Mouse (Mus musculus): ENCODE results near the gene Ptpa.
"Not testable (repeated sequence)": the region's sequence is repeated elsewhere in the genome, so short reads cannot be mapped to it uniquely, and the experiment has no call there.

Gene Ptpa

GRCm38 (mm10) chr2:30402351-30402826, 13.4 kb upstream of the Ptpa start:
- in situ Hi-C loops (cut with MboI, MseI): no loop called here

DNA sequence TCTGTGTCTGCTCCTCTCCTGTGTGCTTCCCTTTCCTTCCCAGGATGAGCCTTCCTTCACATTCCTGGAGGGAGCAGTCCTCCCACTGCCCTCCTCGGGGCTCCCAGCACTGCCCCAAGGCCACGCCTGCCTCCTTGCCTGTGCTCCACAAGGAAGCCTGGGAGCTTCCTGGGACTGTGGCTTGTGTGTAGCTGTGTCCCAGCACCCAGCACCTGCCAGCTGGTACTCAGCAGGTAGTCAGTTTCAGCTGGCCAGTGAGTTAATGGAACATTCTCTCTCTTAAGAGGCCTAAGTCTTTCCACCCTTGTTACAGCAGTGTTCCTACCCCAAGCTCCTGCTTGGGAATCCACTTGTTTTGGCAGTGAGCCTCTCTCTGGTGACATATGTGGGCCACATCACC, 13.0 kb upstream of the Ptpa start:
- in situ Hi-C loops (cut with MboI, MseI): no loop called here

DNA sequence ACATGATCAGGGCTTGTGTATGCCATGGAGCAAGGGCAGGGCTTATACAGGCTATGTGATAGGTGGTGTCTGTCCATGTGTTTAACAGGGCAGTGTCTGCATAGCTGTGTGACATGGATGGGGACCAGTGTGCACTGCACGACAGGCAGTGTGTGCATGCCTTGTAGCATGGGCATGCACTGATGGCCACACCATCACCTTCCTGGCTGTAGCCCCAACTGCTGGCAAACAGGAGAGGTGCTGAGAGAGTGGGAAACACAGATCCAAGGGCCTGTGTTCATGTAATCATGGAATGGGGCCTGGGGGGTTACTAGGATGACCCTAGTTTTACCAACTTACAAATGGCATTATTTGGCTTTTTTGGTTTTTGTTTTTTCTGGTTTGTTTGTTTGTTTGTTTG, 12.0 kb upstream of the Ptpa start:
- in situ Hi-C loops (cut with MboI, MseI): no loop called here

GRCm38 (mm10) chr2:30407221-30407620, 8.6 kb upstream of the Ptpa start:
- in situ Hi-C loops (cut with MboI, MseI): loop anchor here (5.0 kb wide), 1 partner anchor 40 kb away; no protein-coding TSS in a partner anchor

- in situ Hi-C loops (cut with MboI, MseI): loop anchor here (5.0 kb wide), 1 partner anchor 40 kb away; no protein-coding TSS in a partner anchor
Observed at GRCm38 (mm10) chr2:30407778-30408177, 8.1 kb upstream of the Ptpa start.

DNA sequence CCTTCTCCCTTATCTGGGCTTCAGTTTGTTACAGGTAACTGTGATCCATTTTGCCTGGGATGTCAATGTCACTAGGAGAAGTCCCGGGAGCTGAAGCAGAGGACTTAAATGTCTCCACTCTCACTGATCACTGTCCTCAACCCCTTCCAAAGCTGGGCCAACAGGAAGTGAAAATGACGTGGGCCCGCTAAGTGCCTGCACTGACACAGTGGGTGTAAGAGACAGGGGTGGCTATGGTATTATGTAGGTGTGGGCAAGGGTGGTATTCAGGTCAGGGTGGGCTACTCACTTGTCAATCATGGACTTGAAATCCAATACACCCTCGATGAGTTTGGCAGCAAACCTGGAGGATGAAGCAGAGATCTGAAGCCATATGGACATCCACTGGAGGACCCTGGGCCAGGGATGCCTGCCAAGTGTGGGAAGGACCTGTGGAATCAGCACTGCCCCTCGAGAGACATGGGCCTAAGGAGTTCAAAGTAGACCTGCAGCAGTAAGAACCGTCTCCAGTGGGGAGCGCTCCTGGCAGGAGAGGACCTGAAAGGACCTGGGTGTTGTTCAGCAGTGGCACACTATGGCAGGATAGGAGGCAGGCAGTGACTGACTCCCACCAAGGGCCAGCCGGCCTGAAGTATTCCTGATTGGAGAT, 7.3 kb upstream of the Ptpa start:
- in situ Hi-C loops (cut with MboI, MseI): loop anchor here (5.0 kb wide), 1 partner anchor 41 kb away; no protein-coding TSS in a partner anchor

DNA sequence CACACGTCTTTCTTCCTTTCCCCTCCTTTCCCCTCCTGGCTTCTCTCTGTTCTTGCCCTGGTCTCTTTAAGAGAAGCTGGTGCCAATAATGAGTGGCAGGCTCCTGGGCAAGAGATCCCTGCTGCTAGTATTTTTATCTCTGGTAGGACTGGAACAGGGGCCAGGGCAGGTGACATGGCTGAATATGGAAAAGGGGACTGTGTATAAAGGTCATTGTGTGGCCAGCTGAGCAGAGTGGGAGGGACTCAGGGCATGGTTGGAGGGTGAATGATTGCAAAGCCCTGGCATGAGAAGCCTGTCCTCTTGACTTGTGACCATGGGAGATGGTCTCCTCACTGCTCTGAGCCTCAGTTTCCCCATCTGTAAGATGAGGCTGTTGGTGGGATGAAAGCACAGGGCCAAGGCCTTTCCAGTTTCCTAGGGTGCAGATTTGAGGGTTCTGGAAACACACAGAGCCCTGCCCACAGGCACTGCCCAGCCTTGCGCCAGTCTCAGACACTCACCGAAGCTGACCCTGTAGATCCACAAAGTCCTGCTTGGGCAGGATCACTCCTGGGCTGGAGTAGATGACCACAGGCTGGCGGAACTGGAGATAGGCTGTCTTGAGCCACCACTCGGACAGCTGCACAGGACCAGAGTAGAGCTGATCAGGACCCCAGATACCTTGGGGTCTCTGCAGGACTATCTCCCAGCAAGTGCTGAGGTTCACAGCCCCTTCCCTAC, 6.2 kb upstream of the Ptpa start:
- in situ Hi-C loops (cut with MboI, MseI): loop anchor here (5.0 kb wide), 1 partner anchor 42 kb away; no protein-coding TSS in a partner anchor

DNA sequence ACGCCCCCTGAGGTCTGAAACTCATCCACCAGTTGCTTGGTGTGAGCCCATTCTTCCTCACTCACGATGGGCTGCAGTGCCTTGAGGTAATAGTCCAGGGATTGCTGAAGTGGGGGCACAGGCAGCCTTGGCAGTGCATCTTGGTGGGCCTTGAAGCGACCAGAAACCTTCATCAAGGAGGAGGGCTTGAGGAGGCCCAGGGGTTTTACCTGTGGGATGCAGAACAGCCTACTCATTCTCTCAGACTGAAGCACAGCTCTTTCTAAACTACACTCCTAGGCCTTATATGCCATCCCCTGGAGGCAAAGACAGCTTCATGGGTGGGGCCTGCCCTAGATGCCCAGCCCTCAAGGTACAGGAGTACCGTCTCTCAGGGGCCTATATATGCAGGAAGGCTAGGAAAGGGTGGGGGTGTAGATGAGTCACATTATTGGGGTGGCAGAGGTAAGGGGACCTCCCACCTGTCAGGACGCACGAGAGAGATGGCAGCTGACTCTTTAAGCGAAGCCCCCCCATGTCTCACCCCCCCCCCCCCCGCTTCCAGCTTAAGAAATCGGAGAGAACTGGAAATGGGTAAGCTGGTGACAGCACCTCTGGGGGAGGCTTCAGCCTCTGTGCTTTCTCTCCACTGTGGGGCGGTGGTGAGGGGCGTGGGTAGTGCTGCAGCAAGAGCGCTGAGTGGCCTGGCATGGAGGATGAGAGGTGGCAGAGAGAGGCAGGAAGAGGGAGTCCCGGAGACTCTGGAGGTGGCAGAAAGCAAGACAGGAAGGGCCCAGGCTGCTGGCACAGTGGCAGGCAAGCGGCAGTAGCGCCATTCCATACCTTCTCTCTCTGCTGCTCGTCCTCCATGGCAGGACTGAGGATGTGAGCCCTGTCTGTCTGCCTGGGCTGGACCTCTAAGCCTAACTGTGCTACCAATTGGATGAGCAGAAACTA, 2.5 kb upstream of the Ptpa start:
- in situ Hi-C loops (cut with MboI, MseI): no loop called here

- in situ Hi-C loops (cut with MboI, MseI): no loop called here
Observed at GRCm38 (mm10) chr2:30414101-30414500, 1.7 kb upstream of the Ptpa start.

DNA sequence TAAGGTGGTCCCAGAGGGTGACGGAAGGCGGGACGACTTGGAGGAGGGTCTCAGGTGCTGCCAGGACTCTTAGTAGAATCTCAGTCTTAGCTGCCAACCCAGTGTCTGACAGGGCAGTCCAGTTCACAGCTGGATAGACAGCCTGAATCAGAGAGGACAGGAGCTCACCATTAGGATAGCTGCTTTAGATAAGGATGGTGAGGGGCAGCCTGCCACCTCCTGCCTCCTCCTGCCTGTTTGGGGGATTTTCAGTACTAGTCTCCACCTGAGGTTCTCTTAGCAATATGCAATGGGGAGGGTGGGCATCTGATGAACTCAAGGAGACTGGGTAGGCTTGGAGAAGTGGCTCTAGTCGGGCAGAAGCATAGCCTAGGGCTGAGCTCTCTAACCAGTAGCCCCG, 1.2 kb upstream of the Ptpa start:
- in situ Hi-C loops (cut with MboI, MseI): no loop called here

GRCm38 (mm10) chr2:30415157-30415935, 493 bp upstream of the Ptpa start, which contains the start of gene Crat:
Gene Crat, minus strand, starts transcription at chr2:30415813.
- in situ Hi-C loops (cut with MboI, MseI): no loop called here

GRCm38 (mm10) chr2:30416649-30416965, 768 bp downstream of the Ptpa start:
- in situ Hi-C loops (cut with MboI, MseI): no loop called here

- in situ Hi-C loops (cut with MboI, MseI): not testable (repeated sequence)
Observed at GRCm38 (mm10) chr2:30417154-30417553, 1.3 kb downstream of the Ptpa start.

DNA sequence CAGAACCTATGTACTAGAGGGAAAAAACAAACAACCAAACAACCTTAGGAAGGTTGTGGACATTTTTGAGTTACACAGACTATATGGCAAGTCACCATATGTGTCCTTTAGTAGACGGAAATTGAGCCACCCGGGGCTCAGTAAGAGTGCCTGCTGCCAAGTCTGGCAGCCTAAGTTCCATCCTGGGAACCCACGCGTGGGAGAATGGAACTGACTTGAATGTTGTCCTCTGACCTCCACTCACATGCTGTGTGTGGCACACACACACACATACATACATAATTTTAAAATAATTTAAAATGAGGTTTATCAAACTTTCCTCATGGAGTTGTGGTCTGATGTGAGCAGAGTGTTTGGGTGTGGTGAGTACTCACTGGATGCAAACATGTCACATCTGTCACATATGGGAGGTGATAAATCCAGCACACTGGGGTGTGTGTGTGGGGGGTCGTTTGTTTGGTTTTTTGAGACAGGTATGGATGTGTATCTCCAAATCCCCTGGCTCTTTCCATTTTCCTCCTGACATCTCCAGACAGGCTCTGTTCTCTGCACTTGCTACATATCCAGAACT, 1.8 kb downstream of the Ptpa start:
- in situ Hi-C loops (cut with MboI, MseI): no loop called here

DNA sequence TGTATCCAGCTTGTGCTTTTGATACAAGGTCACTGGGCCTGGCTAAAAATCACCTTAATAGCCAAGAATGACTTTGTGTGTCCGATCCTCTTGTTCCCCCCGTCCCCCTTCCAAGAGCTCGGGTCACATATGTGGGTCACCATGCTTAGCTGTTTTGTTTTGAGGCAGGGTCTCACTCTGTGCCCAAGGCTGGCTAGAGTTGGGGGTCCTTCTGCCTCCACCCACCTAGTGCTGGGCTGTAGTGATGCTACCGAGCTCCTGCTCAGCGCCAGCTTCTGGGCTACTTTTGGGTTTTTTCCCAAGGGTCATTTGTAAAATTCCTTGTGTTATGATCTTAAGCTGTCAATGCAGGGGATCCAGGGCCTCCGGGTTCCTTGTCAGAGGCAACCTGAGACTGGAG, 2.4 kb downstream of the Ptpa start:
- in situ Hi-C loops (cut with MboI, MseI): no loop called here

DNA sequence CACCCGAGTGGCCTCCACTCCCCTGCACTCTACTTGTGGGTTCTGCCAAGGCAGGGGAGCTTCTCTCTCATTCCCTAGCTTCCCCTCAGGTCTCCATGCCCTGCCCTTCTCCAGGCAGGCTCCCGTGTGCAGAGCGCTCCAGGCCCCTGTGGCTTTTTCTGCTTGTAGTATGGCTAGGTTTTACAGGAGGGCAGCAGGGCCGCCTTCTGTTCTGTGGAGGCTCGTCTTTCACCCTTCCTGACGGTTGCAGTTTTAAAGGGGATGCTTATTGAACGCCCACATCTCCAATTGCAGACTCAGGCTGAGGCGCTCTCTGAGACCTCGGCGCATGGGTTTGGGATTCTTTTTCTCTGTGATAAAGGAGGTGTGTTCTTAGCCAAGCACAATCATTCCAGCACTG, 3.3 kb downstream of the Ptpa start:
- in situ Hi-C loops (cut with MboI, MseI): no loop called here

- in situ Hi-C loops (cut with MboI, MseI): loop anchor here (10.0 kb wide), 1 partner anchor 833 kb away; no protein-coding TSS in a partner anchor
Observed at GRCm38 (mm10) chr2:30421432-30421831, 5.6 kb downstream of the Ptpa start.

- in situ Hi-C loops (cut with MboI, MseI): loop anchor here (10.0 kb wide), 1 partner anchor 826 kb away; no protein-coding TSS in a partner anchor
Observed at GRCm38 (mm10) chr2:30429156-30429555, 13.3 kb downstream of the Ptpa start.

DNA sequence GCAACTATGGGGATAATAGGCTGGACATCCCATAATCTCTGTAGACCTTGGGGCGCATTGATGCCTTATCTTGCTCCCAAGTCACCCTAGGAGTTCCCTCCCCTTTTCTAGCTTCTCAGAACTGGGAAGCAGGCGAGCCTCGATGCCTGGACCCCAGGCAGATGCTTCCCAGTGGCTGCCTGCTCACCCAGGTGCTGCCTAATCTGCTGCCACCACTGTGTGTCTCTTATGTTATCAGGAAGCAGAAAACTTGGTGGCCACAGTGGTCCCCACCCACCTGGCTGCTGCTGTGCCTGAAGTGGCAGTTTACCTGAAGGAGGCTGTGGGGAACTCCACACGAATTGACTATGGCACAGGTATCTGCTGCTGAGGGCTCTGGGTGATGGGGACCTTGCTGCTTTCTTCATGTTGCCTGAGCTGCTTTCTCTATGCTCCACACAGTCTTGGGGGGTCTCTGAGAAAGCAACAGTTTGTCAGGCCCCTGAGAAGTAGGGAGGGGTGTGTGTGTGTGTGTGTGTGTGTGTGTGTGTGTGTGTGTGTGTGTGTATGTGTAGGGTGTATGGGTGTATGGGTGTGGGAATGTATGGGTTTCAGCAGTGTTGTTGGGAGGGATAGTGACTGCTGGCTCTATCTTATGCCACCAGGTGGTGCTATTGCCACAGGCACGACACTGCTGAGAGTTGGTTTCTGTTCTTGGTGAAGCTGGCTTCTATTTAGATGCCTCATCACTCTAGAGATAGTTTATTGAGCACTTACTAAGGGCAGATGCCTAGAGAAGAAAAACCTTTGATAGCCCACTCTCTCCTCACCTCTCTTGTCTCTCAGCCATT, 19.7 kb downstream of the Ptpa start:
- in situ Hi-C loops (cut with MboI, MseI): no loop called here

DNA sequence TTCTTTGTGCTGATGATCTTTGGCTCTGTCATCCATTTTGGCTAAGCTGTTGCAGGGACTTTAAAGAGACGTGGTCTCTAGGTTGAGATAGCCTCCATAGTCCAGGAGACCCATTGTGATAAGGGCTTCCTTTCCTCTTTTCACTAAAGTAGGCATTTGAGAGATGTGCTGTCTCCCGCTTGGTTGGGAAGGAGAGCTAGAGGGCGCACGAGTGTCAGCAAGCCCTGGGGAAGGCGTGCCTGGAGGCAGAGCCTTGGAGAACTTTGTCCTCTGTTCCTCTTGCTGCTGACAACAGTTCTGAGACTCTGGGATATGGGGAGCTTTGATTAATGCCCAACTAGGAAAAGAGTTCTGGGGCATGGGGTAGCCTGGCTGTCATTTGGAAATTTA, 20.3 kb downstream of the Ptpa start:
- in situ Hi-C loops (cut with MboI, MseI): no loop called here

Measured in T-helper 2 cell (primary cell).